Mouse (Mus musculus) left cerebral cortex, adult 8-10 months (tissue): ENCODE measurements at regions not wholly inside any gene's neighbourhood (a gene's known extent, or its start where the extent isn't known, plus 50 kb on each side); places are given as distances from the start of the nearest gene placed in this dataset.
A peak's percentile ranks its signal among the peaks of the same experiment; 100 is the strongest.

Source experiments
- DNase-seq, 2 experiments: peaks; one replicate each; pipeline ENCODE4 v3.0.0; 2022; ENCODE audit warnings: low spot score in 2 of 2

DNA sequence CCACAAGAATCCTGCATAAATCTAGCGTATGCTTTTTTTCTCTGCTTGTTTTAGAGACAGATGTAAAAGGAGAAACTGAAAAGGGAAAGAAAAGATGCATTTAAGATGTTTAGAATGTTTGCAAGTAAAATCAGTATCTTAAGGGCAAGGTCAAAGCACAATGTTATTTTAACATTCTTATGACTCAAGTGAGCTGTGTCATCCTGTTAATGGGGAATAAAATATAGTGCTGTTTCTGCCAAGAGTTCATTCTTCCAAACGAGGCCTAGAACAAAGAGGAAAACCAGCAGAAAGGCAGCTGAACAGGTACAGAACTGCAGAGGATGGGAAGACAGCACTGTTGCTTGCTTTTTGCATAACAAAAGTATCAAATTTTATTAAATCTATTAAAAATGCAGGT, 156.7 kb upstream of the Tmtc1 start:
- no peak for DNase-seq

DNA sequence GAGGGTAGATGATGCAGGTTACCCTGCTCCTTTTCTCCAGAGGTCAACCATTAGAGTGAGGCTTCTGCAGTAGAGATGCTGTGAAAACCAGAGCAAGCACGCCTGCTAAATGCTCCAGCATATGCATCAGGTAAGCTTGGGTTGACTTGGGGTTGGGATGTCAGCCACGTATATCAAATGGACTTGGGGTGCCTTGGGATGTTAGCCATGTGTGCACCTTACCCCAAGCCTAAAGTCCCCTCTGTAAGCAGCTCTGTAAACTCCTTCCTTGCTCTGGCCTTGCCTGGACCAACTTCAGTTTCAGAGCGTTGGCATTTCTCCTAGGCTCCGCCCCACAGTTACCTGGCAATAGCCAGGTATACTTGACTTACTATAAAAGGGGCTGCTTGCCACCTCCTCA, 155.3 kb upstream of the Tmtc1 start:
- DNase-seq: no peak

- peak in 1 of 2 experiments; percentile 7 for DNase-seq
Measured at GRCm38 (mm10) chr6:148598746-148599337, 154.7 kb upstream of the Tmtc1 start.

DNA sequence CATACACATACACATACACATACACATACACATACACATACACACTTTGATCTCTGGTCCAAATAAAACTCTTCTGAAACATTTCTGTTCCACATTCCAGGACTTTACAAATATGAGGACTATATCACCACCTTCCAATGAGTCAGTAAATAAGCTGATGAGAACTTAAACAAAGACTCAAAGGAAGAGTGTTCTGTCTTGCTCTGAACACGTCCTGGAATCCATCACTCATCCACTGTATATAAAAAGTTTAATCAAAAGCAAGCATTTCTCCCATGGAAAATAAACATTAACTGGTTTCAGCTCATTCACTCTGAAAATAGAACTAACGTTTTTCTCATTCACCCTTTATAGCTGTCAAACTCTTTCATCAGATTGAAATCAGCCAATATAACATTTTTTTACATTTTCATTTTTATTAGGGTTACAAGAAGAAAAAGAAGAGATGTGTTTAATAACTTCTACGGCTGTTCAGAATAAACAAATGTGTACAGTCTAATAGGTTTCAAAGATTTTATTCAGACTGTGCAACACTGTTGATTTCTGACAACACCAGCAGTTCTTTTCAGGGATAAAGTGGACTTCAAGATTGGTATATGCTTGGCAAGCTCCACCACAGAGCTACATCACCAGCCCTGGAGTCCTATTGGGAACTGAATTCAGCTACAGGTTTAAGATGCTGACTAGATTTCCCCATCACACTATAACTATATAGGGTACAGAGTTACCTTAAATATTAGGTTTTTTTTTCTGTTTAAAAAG, 151.0 kb upstream of the Tmtc1 start:
- no peak for DNase-seq

GRCm38 (mm10) chr6:148588971-148589370, 144.8 kb upstream of the Tmtc1 start:
- DNase-seq: no peak

- no peak for DNase-seq
Measured at GRCm38 (mm10) chr6:148586439-148587321, 142.5 kb upstream of the Tmtc1 start.

GRCm38 (mm10) chr6:148584126-148584525, 139.9 kb upstream of the Tmtc1 start:
- DNase-seq: no peak

- DNase-seq: no peak
Measured at GRCm38 (mm10) chr6:148578281-148578680, 134.1 kb upstream of the Tmtc1 start.

- DNase-seq: no peak
Measured at GRCm38 (mm10) chr6:148577663-148578062, 133.5 kb upstream of the Tmtc1 start.

DNA sequence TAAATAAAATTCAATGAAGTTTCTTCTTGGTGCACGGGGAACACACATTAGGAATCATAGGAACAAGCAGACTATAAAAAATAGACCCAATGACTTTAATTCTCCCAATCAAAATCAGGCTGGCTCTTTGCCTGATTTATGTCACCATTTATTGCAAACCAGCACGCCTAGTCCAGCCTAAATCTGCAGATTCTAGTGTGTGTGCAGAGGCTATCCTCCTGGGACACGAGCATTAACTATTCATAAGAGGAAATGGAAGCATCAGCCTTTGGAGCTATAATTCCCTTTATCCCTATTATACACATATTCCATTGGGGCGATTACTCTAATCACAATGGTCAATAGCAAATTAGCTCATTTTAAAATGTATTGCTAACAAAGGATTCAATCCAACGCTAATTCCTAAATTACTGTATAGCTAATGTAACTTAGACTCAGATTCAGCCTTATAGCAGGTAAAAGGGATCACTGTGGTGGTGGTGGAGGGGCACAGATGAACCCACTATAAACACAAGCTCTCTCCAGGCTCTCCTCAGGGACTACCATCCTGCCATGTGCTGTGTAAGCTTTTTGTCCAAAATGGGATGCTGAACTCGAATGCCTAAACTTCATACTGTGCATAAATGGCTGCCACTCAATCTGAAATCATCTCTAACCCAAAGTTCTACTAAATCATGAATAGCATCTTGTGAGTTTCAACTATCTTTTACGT, 130.7 kb upstream of the Tmtc1 start:
- no peak for DNase-seq

DNA sequence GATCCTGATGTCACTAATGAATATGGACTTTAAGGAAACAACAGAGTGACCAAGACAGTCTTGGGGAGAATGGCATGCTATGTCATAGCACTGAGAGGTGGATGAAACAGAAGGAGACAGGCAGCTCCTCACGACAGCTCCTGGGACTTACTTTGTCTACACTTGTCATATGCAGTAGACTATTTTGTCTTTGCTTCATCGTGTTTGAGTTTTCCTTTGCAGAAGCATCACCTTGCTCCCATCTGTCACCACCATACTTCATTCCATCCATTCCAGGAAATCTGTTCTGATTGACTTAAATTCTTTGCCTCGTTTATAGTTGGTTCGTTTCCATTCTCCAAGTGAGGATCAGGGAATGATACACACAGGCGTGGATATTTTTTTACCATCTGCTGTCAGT, 128.0 kb upstream of the Tmtc1 start:
- no peak for DNase-seq

DNA sequence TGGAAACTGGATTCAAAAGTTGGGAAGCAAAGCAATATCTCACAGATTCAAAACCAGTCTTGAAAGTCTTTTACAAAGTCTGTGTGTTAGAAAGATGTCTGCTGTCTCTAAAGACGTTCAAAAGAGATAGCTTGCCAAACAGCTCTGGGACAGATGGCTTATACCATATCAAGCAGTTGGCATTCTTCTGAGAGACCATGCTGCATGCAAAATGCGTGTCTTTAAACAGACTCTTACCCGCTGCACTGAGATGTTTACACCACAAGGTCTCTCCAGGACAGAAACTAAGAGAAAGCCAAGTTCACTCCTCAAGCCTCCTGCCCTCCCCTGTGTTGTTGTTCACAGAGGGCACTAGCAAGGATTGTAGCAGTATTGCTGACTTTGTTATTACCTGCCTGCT, 127.5 kb upstream of the Tmtc1 start:
- peak in 1 of 2 experiments; percentile 46 for DNase-seq

GRCm38 (mm10) chr6:148564146-148564545, 120.0 kb upstream of the Tmtc1 start:
- DNase-seq: no peak

DNA sequence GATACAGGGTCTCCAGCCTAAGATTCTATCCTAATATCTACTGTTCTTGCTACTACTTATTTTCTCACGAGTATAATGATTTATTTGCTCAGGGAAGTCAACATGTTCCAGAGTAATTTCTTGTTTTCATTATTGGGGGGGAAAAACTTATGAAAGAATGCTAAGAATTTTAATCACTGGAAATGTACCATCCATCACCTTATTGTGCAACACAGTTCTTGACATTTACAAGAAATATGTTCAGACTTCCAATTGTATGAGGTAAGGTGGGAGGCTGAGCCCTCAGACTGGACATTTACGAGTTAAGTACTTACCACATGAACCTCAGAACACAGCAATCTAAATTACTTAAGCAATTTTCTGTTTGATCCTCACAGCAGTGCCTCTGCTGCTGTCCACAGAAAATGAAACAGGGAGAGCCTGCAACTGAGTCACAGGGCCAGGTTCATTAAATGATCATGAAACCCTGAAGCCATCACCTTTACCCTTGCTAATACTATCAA, 118.1 kb upstream of the Tmtc1 start:
- DNase-seq: no peak

DNA sequence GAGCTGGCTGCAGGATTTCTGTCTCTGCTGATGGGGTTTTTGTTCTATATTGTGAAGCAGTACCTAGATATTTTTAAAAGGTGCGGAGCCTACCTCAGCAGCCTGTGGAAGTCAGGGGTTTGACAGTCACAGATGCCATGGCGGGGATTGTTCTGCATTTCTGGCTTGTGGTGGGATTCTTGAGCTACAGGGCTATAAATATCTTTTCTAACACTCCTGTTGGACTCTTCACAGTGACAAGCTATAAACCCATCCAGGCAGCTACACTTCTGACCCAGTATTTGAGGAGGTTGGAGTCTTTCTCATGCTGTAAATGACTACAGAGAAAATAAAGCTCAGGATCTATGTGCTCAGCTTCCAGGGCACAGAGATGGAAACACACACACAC, 112.3 kb upstream of the Tmtc1 start:
- DNase-seq: no peak

DNA sequence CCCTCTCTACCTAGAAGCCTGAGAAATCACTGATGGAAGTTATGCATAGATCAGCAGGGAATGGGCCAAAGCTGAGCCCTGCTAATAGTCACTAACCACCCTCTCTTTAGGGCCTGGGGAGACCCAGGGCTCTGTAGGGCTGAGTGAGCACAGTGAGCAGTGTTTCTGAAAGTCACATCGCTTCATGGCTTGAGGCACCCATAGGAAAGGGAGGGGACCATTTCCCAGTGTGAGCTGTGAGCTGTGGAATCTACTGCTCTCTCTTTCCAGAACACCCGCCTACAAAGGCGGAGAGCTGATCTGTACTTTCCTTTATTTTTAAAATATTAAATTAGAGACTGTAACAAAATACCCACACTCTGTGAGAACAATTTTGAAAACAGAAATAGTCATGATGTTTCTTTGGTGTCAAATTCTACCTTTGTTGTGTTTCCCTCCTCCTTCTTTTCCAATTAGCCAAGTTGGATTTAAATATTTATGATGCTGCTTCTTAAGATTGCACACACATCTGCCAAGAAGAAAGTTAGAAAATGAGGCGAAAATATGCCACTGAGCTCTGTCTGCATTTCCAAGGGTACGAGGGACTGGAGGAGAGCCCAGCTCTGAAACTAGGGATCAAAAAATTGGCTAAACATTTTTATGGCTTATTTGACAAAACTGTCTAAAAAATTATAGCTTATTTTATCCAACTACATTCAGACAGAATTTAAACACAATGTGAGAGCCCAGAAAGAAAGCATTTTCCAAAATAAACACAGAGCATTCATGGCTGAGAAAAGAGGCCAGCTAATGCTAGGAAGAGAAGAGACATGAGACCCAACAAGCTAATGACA, 111.7 kb upstream of the Tmtc1 start:
- DNase-seq: peak in 1 of 2 experiments; percentile 43

GRCm38 (mm10) chr6:148554463-148554862, 110.3 kb upstream of the Tmtc1 start:
- peak in 1 of 2 experiments; percentile 47 for DNase-seq

GRCm38 (mm10) chr6:148553616-148554015, 109.4 kb upstream of the Tmtc1 start:
- peak in 1 of 2 experiments; percentile 12 for DNase-seq

GRCm38 (mm10) chr6:148551097-148551496, 106.9 kb upstream of the Tmtc1 start:
- DNase-seq: no peak

DNA sequence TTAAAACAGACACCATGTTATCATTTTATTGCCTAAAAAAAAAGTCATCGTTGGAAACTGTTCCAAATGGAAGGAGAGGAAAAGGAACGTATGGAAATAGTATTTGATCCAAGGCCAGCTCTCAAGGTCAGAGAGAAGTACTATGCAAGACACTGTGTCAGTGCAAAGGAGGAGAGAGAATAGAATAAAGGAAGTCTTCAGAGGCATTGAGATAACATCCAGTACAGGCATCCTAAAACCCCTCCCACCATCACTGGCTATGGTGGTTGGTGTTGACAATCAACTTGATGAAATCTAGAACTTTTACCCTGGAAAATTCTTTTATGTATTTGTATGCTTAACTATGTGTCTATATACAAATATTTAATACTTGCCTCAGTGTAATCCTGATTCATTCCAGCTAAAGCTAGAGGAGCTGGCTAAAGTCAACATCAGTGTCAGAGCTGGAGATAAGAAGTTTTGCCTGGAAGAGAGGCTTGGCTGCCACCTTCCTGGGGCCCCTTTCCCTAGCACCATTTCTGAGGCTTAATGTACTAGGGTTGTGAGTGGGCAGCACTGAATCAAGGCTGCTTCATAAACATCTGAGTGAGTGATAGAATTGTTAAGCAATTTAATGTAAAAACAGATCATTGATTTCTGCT, 104.1 kb upstream of the Tmtc1 start:
- no peak for DNase-seq
